Mouse (Mus musculus) CH12.LX (cell line): ENCODE measurements around the gene Slc6a2. TPM values are rescaled to one million over a fixed set of nuclear protein-coding genes. Genes with fewer than 3 reads are reported as not detected.

Experiments
- DNase-seq: peaks from one replicate; pipeline ENCODE4 v3.0.0-alpha.2; 2013; ENCODE audit errors: extremely low read depth
- H3K27ac ChIP-seq: 2 replicates; pipeline ENCODE4 v1.5.1; 2012; ENCODE audit warnings: low read depth, mild to moderate bottlenecking, control low read depth, moderate library complexity; ENCODE audit not compliant: insufficient read depth
- H3K27me3 ChIP-seq: replicated peaks from 2 replicates; pipeline ENCODE3; 2012; ENCODE audit warnings: inconsistent platforms
- H3K36me3 ChIP-seq, 2 experiments: replicated peaks in 1 of 2; 2 replicates each; pipeline versions ENCODE3 to v1.6.1; 2012; ENCODE audit warnings: inconsistent platforms in 1 of 2, low read length in 1 of 2, mild to moderate bottlenecking in 1 of 2, mixed read lengths in 1 of 2, moderate library complexity in 1 of 2; ENCODE audit not compliant: control insufficient read depth in 1 of 2, insufficient read depth in 1 of 2
- H3K4me1 ChIP-seq, 2 experiments: 2 replicates each; pipeline ENCODE4 v1.6.1; 2012; ENCODE audit warnings: inconsistent platforms in 1 of 2, moderate library complexity in 1 of 2; ENCODE audit not compliant: insufficient read depth in 2 of 2, control insufficient read depth in 1 of 2
- H3K4me2 ChIP-seq: 2 replicates; pipeline ENCODE4 v1.6.1; 2012; ENCODE audit warnings: low read depth, mild to moderate bottlenecking, control low read depth; ENCODE audit not compliant: poor library complexity, insufficient read depth, severe bottlenecking
- H3K4me3 ChIP-seq, 3 experiments: fragments of 150-350 bp in 1 of 3; sonication (generic) in 1 of 3; replicated peaks in 1 of 3; 2 replicates each; pipeline versions ENCODE3 to v1.5.1; 2011 to 2012; ENCODE audit warnings: low read depth in 2 of 3, low read length in 2 of 3, mild to moderate bottlenecking in 2 of 3, moderate library complexity in 2 of 3, control low read depth in 1 of 3, improper control_type of control experiment in 1 of 3, inconsistent platforms in 1 of 3, mixed read lengths in 1 of 3; ENCODE audit not compliant: poor library complexity in 1 of 3
- H3K79me2 ChIP-seq: replicated peaks from 2 replicates; pipeline ENCODE4 v1.6.1; 2012; ENCODE audit warnings: mild to moderate bottlenecking, moderate library complexity; ENCODE audit not compliant: control insufficient read depth, poor library complexity, insufficient read depth, severe bottlenecking; ENCODE audit errors: extremely low read depth
- H3K9ac ChIP-seq: 2 replicates; pipeline ENCODE4 v1.6.1; 2012; ENCODE audit warnings: low read depth, mild to moderate bottlenecking, control low read depth, moderate library complexity; ENCODE audit not compliant: insufficient read depth
- H3K9me3 ChIP-seq: replicated peaks from 2 replicates; pipeline ENCODE3; 2012; ENCODE audit warnings: low read length, inconsistent platforms, mixed read lengths
- CTCF ChIP-seq, 2 experiments: IDR thresholded peaks in 1 of 2; conservative IDR thresholded peaks in 1 of 2; 2 replicates each; pipeline ENCODE4 v1.5.1; 2011 to 2012; ENCODE audit warnings: low read depth in 2 of 2, low read length in 2 of 2, improper control_type of control experiment in 1 of 2, inconsistent platforms in 1 of 2, mild to moderate bottlenecking in 1 of 2, moderate library complexity in 1 of 2
- E2F4 ChIP-seq: IDR thresholded peaks from 2 replicates; pipeline ENCODE4 v1.6.1; 2011; ENCODE audit warnings: low read depth, low read length, improper control_type of control experiment; ENCODE audit not compliant: insufficient replicate concordance
- ELF1 ChIP-seq: IDR thresholded peaks from 2 replicates; pipeline ENCODE4 v1.6.1; 2014; ENCODE audit warnings: low read depth, mild to moderate bottlenecking, inconsistent platforms, low read length, improper control_type of control experiment
- EP300 ChIP-seq: IDR thresholded peaks from 2 replicates; pipeline ENCODE4 v1.6.1; 2011; ENCODE audit warnings: low read length, improper control_type of control experiment
- ETS1 ChIP-seq: conservative IDR thresholded peaks from 2 replicates; pipeline ENCODE4 v1.6.1; 2012; ENCODE audit warnings: low read depth, mild to moderate bottlenecking, inconsistent platforms, low read length, improper control_type of control experiment, moderate library complexity
- HCFC1 ChIP-seq: IDR thresholded peaks from 2 replicates; pipeline ENCODE4 v1.6.1; 2012; ENCODE audit warnings: low read depth, mild to moderate bottlenecking, inconsistent platforms, low read length, improper control_type of control experiment
- JUN ChIP-seq: IDR thresholded peaks from 2 replicates; pipeline ENCODE4 v1.6.1; 2011; ENCODE audit warnings: low read depth, mild to moderate bottlenecking, low read length, improper control_type of control experiment, moderate library complexity; ENCODE audit not compliant: insufficient read depth
- JUND ChIP-seq: conservative IDR thresholded peaks from 2 replicates; pipeline ENCODE4 v1.6.1; 2011; ENCODE audit warnings: low read depth, low read length, improper control_type of control experiment
- MAFK ChIP-seq: IDR thresholded peaks from 2 replicates; pipeline ENCODE4 v1.6.1; 2011; ENCODE audit warnings: low read length, improper control_type of control experiment; ENCODE audit not compliant: insufficient replicate concordance
- MAX ChIP-seq: IDR thresholded peaks from 2 replicates; pipeline ENCODE4 v1.6.1; 2011; ENCODE audit warnings: low read length, improper control_type of control experiment
- MAZ ChIP-seq: IDR thresholded peaks from 2 replicates; pipeline ENCODE4 v1.6.1; 2012; ENCODE audit warnings: low read depth, mild to moderate bottlenecking, inconsistent platforms, low read length, improper control_type of control experiment, moderate library complexity
- NELFE ChIP-seq: IDR thresholded peaks from 2 replicates; pipeline ENCODE4 v1.6.1; 2011; ENCODE audit warnings: low read depth, low read length, improper control_type of control experiment
- NRF1 ChIP-seq: IDR thresholded peaks from 2 replicates; pipeline ENCODE4 v1.6.1; 2014; ENCODE audit warnings: low read depth, mild to moderate bottlenecking, inconsistent platforms, low read length, improper control_type of control experiment, moderate library complexity
- PAX5 ChIP-seq: IDR thresholded peaks from 2 replicates; pipeline ENCODE4 v1.6.1; 2012; ENCODE audit warnings: low read length, inconsistent platforms, mixed read lengths
- POLR2A ChIP-seq: IDR thresholded peaks from 2 replicates; pipeline ENCODE4 v1.6.1; 2011; ENCODE audit warnings: low read depth, mild to moderate bottlenecking, improper control_type of control experiment, low read length
- POLR2AphosphoS2 ChIP-seq: IDR thresholded peaks from 2 replicates; pipeline ENCODE4 v1.6.1; 2011; ENCODE audit warnings: low read depth, low read length, improper control_type of control experiment
- RAD21 ChIP-seq: IDR thresholded peaks from 2 replicates; pipeline ENCODE4 v1.6.1; 2011; ENCODE audit warnings: low read depth, mild to moderate bottlenecking, low read length, improper control_type of control experiment, moderate library complexity
- RCOR1 ChIP-seq: conservative IDR thresholded peaks from 2 replicates; pipeline ENCODE4 v1.6.1; 2012; ENCODE audit warnings: low read depth, mild to moderate bottlenecking, inconsistent platforms, low read length, improper control_type of control experiment
- USF1 ChIP-seq: IDR thresholded peaks from 2 replicates; pipeline ENCODE4 v1.6.1; 2014; ENCODE audit warnings: low read depth, mild to moderate bottlenecking, inconsistent platforms, low read length, improper control_type of control experiment
- USF2 ChIP-seq: conservative IDR thresholded peaks from 2 replicates; pipeline ENCODE4 v1.6.1; 2011; ENCODE audit warnings: low read depth, low read length, improper control_type of control experiment
- ZKSCAN1 ChIP-seq: IDR thresholded peaks from 2 replicates; pipeline ENCODE4 v1.6.1; 2012; ENCODE audit warnings: low read depth, inconsistent platforms, low read length, improper control_type of control experiment, borderline replicate concordance
- dilution Hi-C: fragments of 300-500 bp; cut with MboI; formaldehyde crosslinking; loops from 2 replicates; pipeline ENCODE4 v1.14.3; 2020; ENCODE audit warnings: low sequenced_read_pairs; ENCODE audit not compliant: extremely low pct_unique_long_range_greater_than_20kb, extremely low pct_ligation_motif_present
- in situ Hi-C: fragments of 300-500 bp; cut with MboI; formaldehyde crosslinking; loops from 3 replicates; pipeline ENCODE4 v1.14.3; 2019; ENCODE audit warnings: low sequenced_read_pairs, low pct_ligation_motif_present, low pct_unique_long_range_greater_than_20kb, mixed read lengths
- polyA plus RNA-seq: library from polyadenylated mRNA; unstranded; fragments of >175 nt; gene quantifications from 2 replicates; pipeline ENCODE4 v1.2.1, GENCODE M21; 2012; ENCODE audit warnings: low read depth; ENCODE audit not compliant: insufficient read length
- total RNA-seq, 2 experiments: library from RNA; depleted of rRNA; stranded (reverse); fragments of 300-350 nt in 1 of 2; fragments of >200 nt in 1 of 2; gene quantifications; 2 replicates each; pipeline ENCODE4 v1.2.3; 2012 to 2014

The Slc6a2 gene
- total and polyA plus RNA-seq, 3 experiments, result not detected

DNA sequence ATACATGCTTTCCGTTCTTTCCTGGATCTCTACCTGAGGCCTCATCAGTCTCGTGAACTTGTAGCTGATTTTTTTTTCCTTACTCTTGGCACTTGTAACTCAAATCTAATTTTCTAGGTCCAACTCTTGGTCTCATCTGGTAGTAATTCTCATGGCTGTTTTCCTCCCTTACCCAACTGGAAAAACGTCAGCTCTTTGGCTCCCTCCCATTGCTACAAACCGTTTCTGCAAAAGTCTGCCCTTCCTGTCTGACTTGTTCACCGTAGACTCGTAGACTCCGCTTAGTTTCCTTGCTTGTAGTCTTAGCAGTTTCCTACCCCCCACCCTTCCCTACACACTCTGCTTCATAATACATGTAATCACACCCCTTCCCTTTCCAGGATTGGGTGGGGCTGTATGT is 46.5 kb upstream of the Slc6a2 start:
- H3K4me1 ChIP-seq, result no peaks in the 10 kb centered on the region
- in situ Hi-C loops, result no loop called here

DNA sequence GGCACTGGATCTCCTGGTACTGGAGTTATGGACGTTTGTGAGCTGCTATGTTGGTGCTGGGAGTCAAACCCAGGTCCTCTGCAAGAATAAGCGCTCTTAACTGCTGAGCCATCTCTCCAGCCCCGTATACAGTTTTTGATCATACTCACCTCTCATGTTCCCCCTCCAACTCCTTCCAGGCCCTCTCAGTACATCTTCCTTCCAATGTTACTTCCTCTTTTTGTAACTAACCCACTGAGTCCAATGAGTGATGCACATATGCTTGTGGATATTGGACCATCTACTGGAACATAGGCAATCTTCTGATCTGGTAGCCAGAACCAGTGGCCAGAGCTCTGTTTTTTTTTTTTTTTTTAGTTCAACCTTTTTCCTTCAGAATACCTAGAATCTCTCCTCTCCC is 43.8 kb upstream of the Slc6a2 start:
- no peak for DNase-seq
- Histone ChIP-seq H3K4me3 (no peak overlapping the region), H3K79me2 (no peaks in the 10 kb centered on the region), H3K4me1 (no peaks in the 10 kb centered on the region)
- dilution Hi-C loops, result no loop called here
- TF ChIP-seq USF1 (no peak), JUN (no peak), CTCF (conservative IDR thresholded peaks at IDR 0.05 in 1 of 2, IDR thresholded peaks at IDR 0.05 in 1 of 2; ENCODE audit: low read depth in 2 of 2, low read length in 2 of 2) (no peak), MAFK (no peak)
- TF ChIP-seq, all 38 proteins: peak for 0
- H3K9me3 ChIP-seq, result peaks cover 64% of the 10 kb centered on the region
- no peaks in the 10 kb centered on the region for H3K27me3 ChIP-seq
- no peak overlapping the region for H3K27ac ChIP-seq
- H3K36me3 ChIP-seq, result no peaks in the 10 kb centered on the region
- no peak overlapping the region for H3K4me2 ChIP-seq
- no peak overlapping the region for H3K9ac ChIP-seq
- in situ Hi-C loops, result no loop called here

More for the DNA sequence above, 46.5 kb upstream of the Slc6a2 start:
- H3K4me2 ChIP-seq, result no peak overlapping the region
- no peak for DNase-seq
- H3K9ac ChIP-seq, result no peak overlapping the region
- TF ChIP-seq JUND (no peak), USF2 (no peak), RAD21 (no peak), CTCF (conservative IDR thresholded peaks at IDR 0.05 in 1 of 2, IDR thresholded peaks at IDR 0.05 in 1 of 2; ENCODE audit: low read depth in 2 of 2, low read length in 2 of 2) (no peak), ZKSCAN1 (no peak), EP300 (no peak), ETS1 (no peak)
- dilution Hi-C loops, result no loop called here
- H3K9me3 ChIP-seq, result peaks cover 65% of the 10 kb centered on the region
- H3K4me3 ChIP-seq, result no peak overlapping the region
- no peaks in the 10 kb centered on the region for H3K79me2 ChIP-seq
- H3K36me3 ChIP-seq, result no peaks in the 10 kb centered on the region
- no peaks in the 10 kb centered on the region for H3K27me3 ChIP-seq
- H3K27ac ChIP-seq, result no peak overlapping the region

DNA sequence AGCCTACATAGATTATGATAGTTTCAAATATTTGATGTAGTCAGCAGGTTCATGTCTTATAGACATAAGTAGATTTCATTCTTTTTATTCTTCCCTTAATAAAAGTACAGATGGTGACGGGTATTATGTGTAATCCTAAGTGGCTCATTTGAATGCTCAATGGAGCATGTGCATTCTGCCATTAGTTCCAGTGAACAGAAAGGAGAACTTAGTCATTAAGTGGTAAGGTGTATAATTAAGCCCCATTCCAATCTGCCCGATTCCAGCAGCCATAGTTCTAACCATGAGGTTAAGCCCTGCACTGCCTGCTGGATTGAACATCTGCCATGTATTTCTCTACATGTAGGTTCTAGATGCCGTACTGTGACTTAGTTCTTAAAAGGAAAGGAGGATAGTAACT is 38.1 kb upstream of the Slc6a2 start:
- Histone ChIP-seq H3K36me3 (no peaks in the 10 kb centered on the region), H3K9me3 (peaks cover 50% of the 10 kb centered on the region), H3K4me3 (no peak overlapping the region), H3K9ac (no peak overlapping the region), H3K27me3 (no peaks in the 10 kb centered on the region), H3K79me2 (no peaks in the 10 kb centered on the region), H3K27ac (no peak overlapping the region), H3K4me1 (no peaks in the 10 kb centered on the region), H3K4me2 (no peak overlapping the region)
- in situ Hi-C loops (no loop called here), dilution Hi-C loops (no loop called here)
- TF ChIP-seq PAX5 (no peak), MAZ (no peak), NELFE (no peak), ETS1 (no peak), HCFC1 (no peak), E2F4 (no peak), MAFK (no peak), RAD21 (no peak), ELF1 (no peak), RCOR1 (no peak), NRF1 (no peak), POLR2AphosphoS2 (no peak), MAX (no peak), POLR2A (no peak)
- DNase-seq, result no peak
